Mouse (Mus musculus): ENCODE results near the gene Abcc4. TPM values are rescaled to one million over a fixed set of nuclear protein-coding genes. Genes with fewer than 3 reads are reported as not detected.

Abcc4 gene
- total RNA-seq, 2 experiments from 2014 or later, result 9.5 to 11.0 TPM

- intact Hi-C loops (cut with DNase I), result no loop called here
- Histone ChIP-seq H3K27ac (no peak overlapping the region), H3K4me3 (no peak overlapping the region)
- TF ChIP-seq CTCF (IDR thresholded peaks at IDR 0.05), result no peak
- DNase-seq (ENCODE audit: extremely low spot score in 1 of 2, low spot score in 2 of 2), result no peak
Observed at GRCm38 (mm10) chr14:118507829-118508228, 198.2 kb downstream of the Abcc4 start.

DNA sequence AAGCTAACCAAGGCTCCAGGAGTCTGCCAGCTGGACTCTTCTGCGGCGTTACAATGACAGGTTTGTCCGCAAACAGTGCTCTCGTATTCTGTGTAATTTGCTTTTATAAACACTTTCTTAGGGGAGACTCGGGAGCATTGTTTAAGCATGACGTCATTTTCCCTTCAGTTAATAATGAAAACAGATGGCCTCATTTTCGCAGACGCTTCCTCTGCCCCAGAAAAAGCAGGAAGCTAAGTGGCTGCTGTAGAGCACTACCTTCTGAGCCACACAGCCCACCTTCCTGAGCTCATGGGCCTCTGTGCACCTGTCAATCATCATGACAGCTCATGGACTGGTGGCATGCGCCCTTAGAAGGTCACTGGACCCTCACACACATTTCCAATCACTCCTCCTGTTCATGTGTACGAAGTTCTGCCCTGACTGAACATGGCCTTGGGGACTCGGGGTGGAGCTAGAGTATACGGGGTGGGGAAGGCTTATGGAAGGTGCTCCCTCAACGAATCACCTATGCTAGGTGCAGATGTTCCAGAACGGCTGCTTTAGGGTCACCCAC lies 199.3 kb downstream of the Abcc4 start:
- Histone ChIP-seq H3K4me3 (no peak overlapping the region), H3K27ac (no peak overlapping the region)
- TF ChIP-seq CTCF (IDR thresholded peaks at IDR 0.05), result no peak
- no peak for DNase-seq (ENCODE audit: extremely low spot score in 1 of 2, low spot score in 2 of 2)
- intact Hi-C loops (cut with DNase I), result no loop called here

DNA sequence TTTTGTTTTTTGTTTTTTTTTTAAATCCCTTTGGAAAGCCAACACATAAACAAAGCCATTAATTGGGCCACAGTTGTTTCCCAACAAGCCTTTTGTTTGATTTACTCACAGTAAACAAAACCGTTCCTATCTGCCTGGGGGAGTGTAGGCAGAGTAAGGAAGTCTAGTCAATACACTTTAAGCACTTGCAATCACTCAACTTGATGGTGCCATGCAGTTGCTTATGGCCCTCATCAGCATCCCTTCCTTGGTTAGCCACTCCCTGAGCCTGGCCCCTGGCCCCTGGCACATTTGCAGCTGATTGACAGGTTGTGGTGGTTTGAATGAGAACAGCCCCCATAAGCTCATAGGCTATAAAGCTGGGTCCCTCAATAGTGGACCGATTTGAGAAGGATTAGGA lies 209.3 kb downstream of the Abcc4 start:
- DNase-seq (ENCODE audit: extremely low spot score in 1 of 2, low spot score in 2 of 2), result no peak
- intact Hi-C loops (cut with DNase I), result no loop called here
- no peak overlapping the region for H3K27ac ChIP-seq
- no peak for TF ChIP-seq CTCF (IDR thresholded peaks at IDR 0.05)
- no peak overlapping the region for H3K4me3 ChIP-seq

DNA sequence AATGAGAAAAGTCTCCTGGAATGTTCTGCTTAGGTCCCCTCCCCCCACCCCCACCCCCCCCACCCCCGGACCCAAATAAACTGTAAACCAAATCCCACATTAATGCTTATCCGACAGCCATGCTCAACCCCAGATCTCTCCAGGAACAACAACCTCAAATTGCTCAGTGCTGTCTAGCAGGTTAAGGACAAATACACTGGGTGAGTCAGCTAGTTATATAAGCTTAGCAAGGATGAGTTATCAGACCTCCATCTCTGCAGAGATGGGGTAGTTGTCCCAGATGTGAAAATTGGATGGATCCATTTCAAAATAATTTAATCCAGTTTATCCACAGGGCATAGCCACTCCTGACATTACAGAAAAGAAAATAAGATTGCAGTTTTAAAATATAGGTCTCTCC lies 210.6 kb downstream of the Abcc4 start:
- Histone ChIP-seq H3K4me3 (no peak overlapping the region), H3K27ac (no peak overlapping the region)
- no peak for TF ChIP-seq CTCF (IDR thresholded peaks at IDR 0.05)
- intact Hi-C loops (cut with DNase I), result no loop called here
- DNase-seq (ENCODE audit: extremely low spot score in 1 of 2, low spot score in 2 of 2), result no peak

DNA sequence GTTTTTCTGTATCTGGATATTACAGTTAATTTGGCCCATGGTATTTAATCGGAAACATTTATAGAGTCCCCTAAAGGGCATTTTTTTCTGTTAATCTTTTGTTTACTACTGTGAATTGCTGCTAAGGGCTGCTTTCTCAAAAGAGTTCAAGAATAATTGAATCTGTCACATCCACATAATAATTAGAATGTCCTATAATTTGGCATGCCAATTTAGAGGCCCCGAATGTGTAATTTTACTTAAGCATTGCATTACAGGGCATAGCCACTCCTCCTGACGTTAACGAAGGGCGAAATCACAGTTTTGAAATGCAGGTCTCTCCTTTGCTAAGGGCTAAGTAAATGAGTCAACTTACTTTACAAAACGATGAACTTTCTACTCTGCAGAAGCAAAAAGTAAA lies 214.3 kb downstream of the Abcc4 start:
- DNase-seq (ENCODE audit: extremely low spot score in 1 of 2, low spot score in 2 of 2), result no peak
- no peak for TF ChIP-seq CTCF (IDR thresholded peaks at IDR 0.05)
- intact Hi-C loops (cut with DNase I), result no loop called here
- H3K27ac ChIP-seq, result no peak overlapping the region
- H3K4me3 ChIP-seq, result no peak overlapping the region

DNA sequence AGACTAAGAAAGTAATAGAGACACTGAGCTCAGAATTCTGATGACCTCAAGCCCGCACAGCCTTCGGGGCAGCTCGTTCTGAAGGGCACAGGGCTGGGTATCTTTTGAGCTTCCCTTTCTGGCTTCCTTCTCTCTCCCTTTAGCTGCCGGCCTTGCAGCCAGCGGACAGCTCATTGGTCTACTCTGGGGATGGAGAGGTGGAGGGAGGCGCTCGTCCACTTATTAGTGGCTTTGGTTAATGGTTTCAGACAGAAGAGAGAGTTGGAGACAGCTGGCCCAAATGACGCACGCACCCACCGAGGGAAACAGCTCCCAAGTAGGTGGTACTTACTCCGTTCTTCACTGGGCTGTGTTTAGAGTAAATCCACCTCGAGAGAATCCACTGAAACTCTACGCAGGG lies 214.7 kb downstream of the Abcc4 start:
- no peak for TF ChIP-seq CTCF (IDR thresholded peaks at IDR 0.05)
- no peak overlapping the region for H3K4me3 ChIP-seq
- intact Hi-C loops (cut with DNase I), result no loop called here
- no peak overlapping the region for H3K27ac ChIP-seq
- no peak for DNase-seq (ENCODE audit: extremely low spot score in 1 of 2, low spot score in 2 of 2)

- Histone ChIP-seq H3K4me3 (no peak overlapping the region), H3K27ac (no peak overlapping the region)
- no peak for TF ChIP-seq CTCF (IDR thresholded peaks at IDR 0.05)
- intact Hi-C loops (cut with DNase I), result no loop called here
- DNase-seq (ENCODE audit: extremely low spot score in 1 of 2, low spot score in 2 of 2), result no peak
Observed at GRCm38 (mm10) chr14:118490525-118490924, 215.5 kb downstream of the Abcc4 start.

DNA sequence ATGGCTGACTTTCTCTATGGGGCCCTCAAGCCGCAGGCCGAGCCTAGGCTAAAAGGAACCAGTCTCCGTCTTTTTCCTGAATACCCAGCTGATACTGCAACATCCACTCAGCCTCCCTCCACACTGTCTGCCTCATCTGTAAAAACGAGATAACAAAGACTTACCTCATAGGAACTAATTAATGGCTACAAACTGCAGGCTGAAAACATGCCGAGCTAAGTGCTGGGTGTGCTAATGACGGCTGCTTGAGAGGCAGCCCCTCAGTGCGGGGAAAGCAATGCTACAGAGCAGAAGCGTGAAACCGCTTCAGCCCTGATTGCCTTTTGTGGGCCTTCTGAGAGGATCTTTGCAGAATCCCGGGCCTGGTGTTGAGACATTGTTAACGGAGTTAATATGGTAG lies 219.7 kb downstream of the Abcc4 start:
- H3K4me3 ChIP-seq, result no peak overlapping the region
- TF ChIP-seq CTCF (IDR thresholded peaks at IDR 0.05), result no peak
- DNase-seq (ENCODE audit: extremely low spot score in 1 of 2, low spot score in 2 of 2), result no peak
- intact Hi-C loops (cut with DNase I), result no loop called here
- no peak overlapping the region for H3K27ac ChIP-seq

- Histone ChIP-seq H3K27ac (no peak overlapping the region), H3K4me3 (no peak overlapping the region)
- intact Hi-C loops (cut with DNase I), result no loop called here
- no peak for DNase-seq (ENCODE audit: extremely low spot score in 1 of 2, low spot score in 2 of 2)
- TF ChIP-seq CTCF (IDR thresholded peaks at IDR 0.05), result no peak
Observed at GRCm38 (mm10) chr14:118485646-118486045, 220.4 kb downstream of the Abcc4 start.

GRCm38 (mm10) chr14:118482320-118482719 lies 223.7 kb downstream of the Abcc4 start:
- Histone ChIP-seq H3K4me3 (no peak overlapping the region), H3K27ac (no peak overlapping the region)
- no peak for DNase-seq (ENCODE audit: extremely low spot score in 1 of 2, low spot score in 2 of 2)
- intact Hi-C loops (cut with DNase I), result no loop called here
- no peak for TF ChIP-seq CTCF (IDR thresholded peaks at IDR 0.05)

DNA sequence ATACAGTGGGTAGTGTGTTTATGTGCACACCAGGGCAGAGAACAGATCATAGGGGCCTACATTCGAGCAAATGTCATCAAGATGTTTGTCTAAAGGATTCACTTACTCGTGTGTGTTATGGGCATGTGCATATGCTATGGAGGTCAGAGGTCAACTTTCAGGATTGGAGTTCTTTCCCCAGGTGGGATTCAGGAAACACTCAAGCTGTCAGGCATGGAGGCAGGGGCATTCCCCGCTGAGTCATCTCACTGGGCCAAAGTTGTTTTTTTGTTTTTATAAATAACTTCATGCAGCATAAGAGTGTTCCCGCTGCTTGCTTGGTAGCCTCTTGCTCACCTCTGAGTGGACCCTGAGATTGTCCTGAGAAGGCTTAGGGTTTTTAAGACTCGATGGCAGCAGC lies 224.2 kb downstream of the Abcc4 start:
- no peak for TF ChIP-seq CTCF (IDR thresholded peaks at IDR 0.05)
- H3K4me3 ChIP-seq, result no peak overlapping the region
- H3K27ac ChIP-seq, result no peak overlapping the region
- no peak for DNase-seq (ENCODE audit: extremely low spot score in 1 of 2, low spot score in 2 of 2)
- intact Hi-C loops (cut with DNase I), result no loop called here

DNA sequence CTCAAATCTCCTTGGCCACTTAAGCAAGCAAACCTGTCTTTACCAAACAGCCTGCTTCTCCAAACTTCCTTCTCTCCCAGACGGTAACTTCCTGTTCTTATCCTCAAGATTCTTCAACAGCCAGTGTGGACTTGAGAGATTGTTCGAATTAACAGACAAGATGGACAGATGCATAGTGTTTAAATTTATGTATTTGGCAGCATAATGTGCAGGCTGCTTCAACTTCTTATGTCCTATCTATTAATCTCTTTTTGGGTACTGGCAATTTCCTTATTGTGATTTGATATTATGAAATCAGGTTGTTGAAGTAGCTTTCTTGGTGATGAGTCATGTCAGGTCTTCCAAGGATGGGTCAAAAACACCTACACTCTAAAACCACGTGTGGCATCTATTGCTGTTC lies 229.7 kb downstream of the Abcc4 start:
- no peak for TF ChIP-seq CTCF (IDR thresholded peaks at IDR 0.05)
- no peak overlapping the region for H3K4me3 ChIP-seq
- no peak for DNase-seq (ENCODE audit: extremely low spot score in 1 of 2, low spot score in 2 of 2)
- H3K27ac ChIP-seq, result no peak overlapping the region
- intact Hi-C loops (cut with DNase I), result no loop called here

DNA sequence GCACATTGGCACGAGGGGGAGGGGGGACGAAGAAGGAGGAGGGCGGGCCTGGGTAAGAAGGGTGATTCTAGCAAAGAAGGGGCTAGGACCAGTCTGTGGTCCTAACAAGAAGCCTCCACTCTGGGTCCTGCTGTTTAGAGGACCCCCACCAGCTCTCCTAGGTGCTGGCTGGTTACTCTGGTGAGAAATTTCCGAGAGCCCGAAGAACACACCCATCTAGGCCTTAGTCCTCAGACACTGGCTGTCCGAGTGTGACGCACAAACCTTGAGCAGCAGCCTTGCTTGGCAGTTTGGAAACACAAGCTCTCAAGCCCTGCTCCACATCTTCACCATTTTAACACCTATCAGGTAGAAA lies 230.9 kb downstream of the Abcc4 start:
- H3K27ac ChIP-seq, result no peak overlapping the region
- intact Hi-C loops (cut with DNase I), result no loop called here
- DNase-seq (ENCODE audit: extremely low spot score in 1 of 2, low spot score in 2 of 2), result no peak
- no peak for TF ChIP-seq CTCF (IDR thresholded peaks at IDR 0.05)
- H3K4me3 ChIP-seq, result no peak overlapping the region
